Mouse (Mus musculus): ENCODE results near the gene Txndc16. TPM values are rescaled to one million over a fixed set of nuclear protein-coding genes. Genes with fewer than 3 reads are reported as not detected.

Txndc16 gene
- total RNA-seq, 2 experiments from 2014 or later = 69.9 to 74.0 TPM

- DNase-seq (ENCODE audit: low spot score in 2 of 2) = no peak
- intact Hi-C loops (cut with DNase I) = no loop called here
Observed at GRCm38 (mm10) chr14:45167366-45167765, 52.8 kb downstream of the Txndc16 start.

GRCm38 (mm10) chr14:45155511-45156173, 64.5 kb downstream of the Txndc16 start:
- intact Hi-C loops (cut with DNase I) = no loop called here
- DNase-seq (ENCODE audit: low spot score in 2 of 2) = no peak

GRCm38 (mm10) chr14:45153258-45153657, 66.9 kb downstream of the Txndc16 start:
- intact Hi-C loops (cut with DNase I) = no loop called here
- DNase-seq (ENCODE audit: low spot score in 2 of 2) = no peak

- intact Hi-C loops (cut with DNase I) = loop anchor here (2.0 kb wide), 1 partner anchor 162 kb away; no protein-coding TSS in a partner anchor
- peak; percentile 30 to 40 for DNase-seq (ENCODE audit: low spot score in 2 of 2)
Observed at GRCm38 (mm10) chr14:45142511-45142910, 77.6 kb downstream of the Txndc16 start.

DNA sequence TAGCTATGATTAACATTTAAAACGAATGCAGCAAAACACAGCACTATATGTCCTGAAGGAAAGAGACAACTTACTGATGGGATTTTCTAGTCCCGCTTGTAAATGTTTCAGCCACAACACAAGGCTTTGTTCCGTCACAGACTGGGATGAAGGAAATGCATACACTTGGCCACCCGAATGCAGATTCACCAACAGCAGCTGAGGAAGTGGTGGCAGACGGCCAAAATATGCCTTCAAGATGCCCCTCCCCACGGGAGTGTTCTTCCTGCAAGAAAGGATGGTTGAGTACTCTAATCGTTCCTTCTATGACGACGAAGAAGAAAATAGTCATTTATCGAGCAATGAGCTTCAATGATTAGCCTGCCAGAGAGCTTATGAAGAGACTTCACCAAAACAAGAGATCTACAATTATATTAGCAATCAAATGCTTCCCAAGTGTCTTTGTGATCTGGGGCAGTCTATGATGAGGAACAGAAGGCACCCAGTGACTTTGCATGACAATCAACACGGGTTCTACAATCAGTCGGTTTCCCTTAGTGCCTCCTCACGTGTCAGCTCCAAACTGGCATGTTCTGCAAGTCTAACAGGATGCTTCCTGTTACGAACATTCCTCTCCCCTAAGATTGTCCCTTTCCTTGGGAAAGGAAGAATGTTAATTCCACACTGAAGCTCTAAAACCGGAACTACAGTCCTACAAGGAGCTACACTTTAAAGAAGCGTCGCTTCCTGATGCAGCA, 79.6 kb downstream of the Txndc16 start:
- DNase-seq (ENCODE audit: low spot score in 2 of 2) = no peak
- intact Hi-C loops (cut with DNase I) = no loop called here

GRCm38 (mm10) chr14:45135961-45136360, 84.2 kb downstream of the Txndc16 start:
- intact Hi-C loops (cut with DNase I) = no loop called here
- DNase-seq (ENCODE audit: low spot score in 2 of 2) = no peak

GRCm38 (mm10) chr14:45135560-45135959, 84.6 kb downstream of the Txndc16 start:
- intact Hi-C loops (cut with DNase I) = no loop called here
- DNase-seq (ENCODE audit: low spot score in 2 of 2) = no peak

DNA sequence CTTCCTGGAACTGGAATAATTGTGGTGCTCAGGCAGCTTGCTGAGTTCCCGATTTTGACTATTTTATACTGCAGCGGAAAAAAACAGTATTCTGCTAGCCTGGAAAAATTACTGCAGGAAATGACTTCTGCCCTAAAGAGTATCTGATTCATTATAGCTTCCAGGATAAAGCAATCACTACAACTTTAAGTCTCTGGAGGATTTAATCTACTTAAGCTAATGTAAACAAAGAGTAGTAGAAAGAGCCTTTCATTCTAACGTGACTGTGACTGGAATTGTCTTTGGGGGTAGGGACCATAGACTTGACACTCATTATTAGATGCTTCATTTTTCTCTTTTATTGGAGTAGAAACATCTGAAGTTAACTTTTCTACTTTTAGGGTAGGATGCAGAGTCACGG, 101.8 kb downstream of the Txndc16 start:
- DNase-seq (ENCODE audit: low spot score in 2 of 2) = no peak
- intact Hi-C loops (cut with DNase I) = no loop called here

DNA sequence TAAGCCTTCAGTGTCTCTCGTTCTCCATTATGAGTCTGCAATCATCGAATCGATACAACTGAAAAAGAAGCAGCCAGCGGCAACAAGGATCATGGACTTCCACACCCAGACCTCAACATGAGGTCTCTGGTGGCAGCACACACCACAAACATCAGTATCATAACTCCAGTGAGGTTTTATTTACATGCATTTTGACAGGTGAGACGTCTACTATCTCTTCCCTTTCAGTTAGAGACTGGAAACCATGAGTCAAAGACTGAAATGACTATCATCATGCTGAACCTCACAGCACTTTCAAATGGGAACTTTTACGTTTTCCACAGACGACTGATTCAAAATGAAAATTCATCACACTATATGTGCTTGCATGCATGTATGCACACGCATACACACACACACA, 117.9 kb downstream of the Txndc16 start:
- intact Hi-C loops (cut with DNase I) = no loop called here
- DNase-seq (ENCODE audit: low spot score in 2 of 2) = no peak

DNA sequence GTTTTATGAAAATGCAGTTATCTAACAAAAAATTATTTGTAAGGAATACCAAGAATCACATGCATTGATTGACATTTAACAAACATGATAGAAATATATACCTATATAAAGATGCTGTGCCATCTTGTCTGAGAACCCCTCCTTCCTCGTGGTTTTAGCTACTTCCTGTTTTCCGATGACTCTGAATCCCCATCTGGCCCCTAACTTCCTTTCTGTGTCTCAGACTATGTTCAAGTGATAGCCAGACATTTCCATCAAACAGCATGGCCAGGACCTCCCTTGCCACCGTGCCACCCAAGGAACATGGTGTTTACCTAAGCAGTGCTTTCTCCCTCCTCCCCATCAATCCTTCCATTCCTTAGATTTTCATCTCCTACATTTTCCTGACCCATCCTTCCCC, 127.8 kb downstream of the Txndc16 start:
- no peak for DNase-seq (ENCODE audit: low spot score in 2 of 2)
- intact Hi-C loops (cut with DNase I) = no loop called here

DNA sequence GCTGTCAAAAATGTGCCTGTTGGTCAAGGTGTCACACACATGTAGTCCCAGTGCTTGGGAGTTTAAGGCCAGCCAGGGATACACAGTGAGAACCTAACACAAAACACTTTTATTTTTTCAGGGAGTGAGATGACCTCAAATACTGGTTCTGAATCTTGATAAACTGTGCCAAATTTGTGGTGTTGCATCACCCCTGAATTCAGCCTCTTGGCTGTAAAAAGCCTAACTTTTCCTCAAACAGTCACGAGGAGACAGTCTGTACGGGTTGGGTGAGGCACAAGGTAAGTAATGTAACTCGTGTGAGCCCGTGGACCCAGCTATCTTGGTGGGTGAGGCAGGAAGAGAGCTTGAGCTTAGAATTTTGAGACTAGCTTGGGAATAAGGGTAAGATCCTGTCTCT, 130.1 kb downstream of the Txndc16 start:
- intact Hi-C loops (cut with DNase I) = no loop called here

GRCm38 (mm10) chr14:45085651-45086425, 134.3 kb downstream of the Txndc16 start:
- intact Hi-C loops (cut with DNase I) = no loop called here

More for the DNA sequence above, 130.1 kb downstream of the Txndc16 start:
- DNase-seq (ENCODE audit: low spot score in 2 of 2) = no peak

GRCm38 (mm10) chr14:45084656-45085280, 135.4 kb downstream of the Txndc16 start:
- intact Hi-C loops (cut with DNase I) = no loop called here
- no peak for DNase-seq (ENCODE audit: low spot score in 2 of 2)

More at GRCm38 (mm10) chr14:45085651-45086425, 134.3 kb downstream of the Txndc16 start:
- no peak for DNase-seq (ENCODE audit: low spot score in 2 of 2)

DNA sequence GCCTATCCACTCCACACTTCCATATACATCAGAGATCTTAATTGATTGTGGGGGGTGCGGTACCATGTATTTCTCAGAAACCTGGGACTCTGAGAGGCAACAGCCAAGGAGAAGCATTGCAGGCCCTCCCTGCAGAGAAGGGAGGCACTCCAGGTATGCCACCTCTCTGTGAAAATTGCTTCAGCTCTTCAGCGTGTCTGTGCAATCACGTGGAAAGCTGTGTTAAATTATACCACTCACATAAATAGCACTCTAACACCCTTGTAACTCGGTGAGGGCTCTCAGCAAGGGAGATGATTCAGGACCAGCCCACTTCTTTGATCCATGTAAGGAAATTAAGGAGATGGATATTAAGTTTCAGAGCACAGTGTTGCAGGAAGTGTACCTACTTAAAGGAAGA, 136.6 kb downstream of the Txndc16 start:
- no peak for DNase-seq (ENCODE audit: low spot score in 2 of 2)

More for the DNA sequence above, 136.6 kb downstream of the Txndc16 start:
- intact Hi-C loops (cut with DNase I) = no loop called here

Other genes with a start within 250 kb of the Txndc16 start
- under 1 TPM; 0.25 to 0.27 TPM for gene Ptger2, start 232.1 kb downstream of the Txndc16 start, total RNA-seq (2021)
- 10 to 100 TPM; 31.9 to 35.9 TPM for gene Gpr137c, start 611 bp downstream of the Txndc16 start, total RNA-seq (2021)
- 10 to 100 TPM; 39.9 to 41.3 TPM for gene Ero1l, start 98.4 kb upstream of the Txndc16 start, total RNA-seq (2021)
- 100 to 1,000 TPM in 1 of 2 experiments, 10 to 100 TPM in 1; 83.4 to 116 TPM for gene Psmc6, start 109.5 kb upstream of the Txndc16 start, total RNA-seq (2021)
- gene Styx, start 130.8 kb upstream of the Txndc16 start, total RNA-seq (2021) = 10 to 100 TPM; 18.5 to 21.0 TPM
- 10 to 100 TPM; 14.3 to 14.6 TPM for gene Gnpnat1, start 184.6 kb upstream of the Txndc16 start, total RNA-seq (2021)

Measured in left cerebral cortex, postnatal 36 days (tissue).